Mouse (Mus musculus) olfactory bulb, adult 2 months (tissue): ENCODE measurements at regions not wholly inside any gene's neighbourhood (a gene's known extent, or its start where the extent isn't known, plus 50 kb on each side); places are given as distances from the start of the nearest gene placed in this dataset.

Experiments used
- H3K27ac ChIP-seq: fragments of 200-500 bp; 2 replicates; pipeline ENCODE4 v1.5.1; 2012; ENCODE audit warnings: low read depth, low read length; ENCODE audit not compliant: insufficient read depth
- H3K4me1 ChIP-seq: fragments of 200-500 bp; 2 replicates; pipeline ENCODE4 v1.6.1; 2012; ENCODE audit warnings: low read length; ENCODE audit not compliant: control insufficient read depth, insufficient read depth
- H3K4me3 ChIP-seq: fragments of 200-500 bp; 2 replicates; pipeline ENCODE4 v1.5.1; 2012; ENCODE audit warnings: mild to moderate bottlenecking, low read depth, low read length, moderate library complexity; ENCODE audit not compliant: insufficient read depth
- CTCF ChIP-seq: fragments of 200-500 bp; IDR thresholded peaks from 2 replicates; pipeline ENCODE4 v1.5.1; 2012; ENCODE audit warnings: low read depth, mild to moderate bottlenecking, low read length, moderate library complexity; ENCODE audit not compliant: insufficient read depth
- POLR2A ChIP-seq: fragments of 200-500 bp; IDR thresholded peaks from 2 replicates; pipeline ENCODE4 v1.6.1; 2012; ENCODE audit warnings: mild to moderate bottlenecking, low read depth, low read length, moderate library complexity; ENCODE audit not compliant: insufficient read depth
- WGBS: fragments of 180-500 bp; shearing (Covaris S2); methylation state at CpG from one replicate; pipeline ENCODE4 v1.1.7; 2018; 5-methylcytosine and 5-hydroxymethylcytosine counted together

GRCm38 (mm10) chr7:117150355-117150754, 230.4 kb upstream of the Xylt1 start:
- TF ChIP-seq POLR2A (no peak), CTCF (no peak)
- H3K4me3 ChIP-seq: no peak overlapping the region
- peaks cover 5% of the 10 kb centered on the region for H3K4me1 ChIP-seq
- 14% methylated on average over 8 of the region's 8 CpGs for WGBS
- no peak overlapping the region for H3K27ac ChIP-seq

- Histone ChIP-seq H3K4me1 (peaks cover 3% of the 10 kb centered on the region; the same call in 1 of the 2 replicates), H3K4me3 (no peak overlapping the region), H3K27ac (no peak overlapping the region)
- WGBS: 79% methylated on average over 5 of the region's 5 CpGs
- TF ChIP-seq CTCF: no peak
- TF ChIP-seq POLR2A: no peak
Observed at GRCm38 (mm10) chr7:117153826-117154550, 226.8 kb upstream of the Xylt1 start.

DNA sequence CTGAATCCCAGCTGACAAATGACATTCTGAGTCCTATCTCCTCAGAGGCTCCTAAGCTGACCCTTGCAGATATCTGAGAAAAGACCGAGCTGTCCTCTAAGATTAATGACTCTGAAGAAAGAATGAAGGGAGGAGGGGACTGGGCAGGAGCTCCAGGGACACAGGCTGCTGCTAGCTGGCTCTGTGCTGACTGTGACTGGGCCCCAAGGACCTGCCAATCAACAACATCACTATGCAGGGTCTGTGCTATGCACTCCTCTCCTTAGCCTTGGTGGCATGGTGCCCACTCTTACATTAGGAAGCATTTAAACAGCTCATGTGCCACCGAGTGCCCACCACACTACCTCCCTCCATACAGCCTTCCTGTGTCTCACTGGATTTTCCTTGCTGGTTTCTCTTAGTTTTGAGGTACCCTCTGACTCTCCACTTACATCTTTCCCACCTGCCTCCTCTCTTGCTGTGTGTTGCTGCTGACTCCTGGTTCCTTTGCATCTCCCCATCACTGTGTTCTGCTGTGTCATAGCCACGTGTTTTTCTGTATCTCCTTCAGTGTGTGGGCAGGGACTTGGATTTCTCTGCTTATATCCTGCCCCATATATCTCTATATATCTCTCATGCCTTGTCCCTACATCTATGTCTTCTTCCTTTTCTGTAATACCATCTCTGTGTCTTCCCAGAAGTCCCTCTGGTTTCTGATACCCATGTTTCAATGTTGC, 219.4 kb upstream of the Xylt1 start:
- 73% methylated on average over 3 of the region's 3 CpGs for WGBS
- no peaks in the 10 kb centered on the region for H3K4me1 ChIP-seq
- H3K27ac ChIP-seq: no peak overlapping the region
- TF ChIP-seq CTCF (no peak), POLR2A (no peak)
- H3K4me3 ChIP-seq: no peak overlapping the region

GRCm38 (mm10) chr7:117174811-117175422, 205.9 kb upstream of the Xylt1 start:
- TF ChIP-seq POLR2A (no peak), CTCF (no peak)
- no peaks in the 10 kb centered on the region for H3K4me1 ChIP-seq
- H3K4me3 ChIP-seq: no peak overlapping the region
- WGBS: 85% methylated on average over 8 of the region's 8 CpGs
- H3K27ac ChIP-seq: no peak overlapping the region

DNA sequence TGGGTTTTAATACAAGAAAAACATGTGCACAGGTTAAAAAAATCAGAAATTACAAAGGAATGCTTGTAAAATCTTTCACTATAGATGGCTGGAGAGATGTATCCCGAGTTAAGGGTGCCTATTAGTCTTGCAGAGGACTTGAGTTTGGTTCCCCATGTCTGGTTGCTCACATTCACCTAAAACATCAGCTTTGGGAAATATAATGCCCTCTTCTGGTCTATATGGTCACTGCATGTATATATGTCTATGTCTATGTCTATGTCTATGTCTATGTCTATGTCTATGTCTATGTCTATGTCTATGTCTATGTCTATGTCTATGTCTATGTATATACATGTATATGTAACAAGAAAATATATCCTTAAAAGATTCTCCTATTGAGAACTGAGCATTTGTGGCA, 196.8 kb upstream of the Xylt1 start:
- H3K27ac ChIP-seq: no peak overlapping the region
- H3K4me1 ChIP-seq: no peaks in the 10 kb centered on the region
- WGBS: 63% methylated on average over 1 of the region's 1 CpGs
- no peak overlapping the region for H3K4me3 ChIP-seq
- no peak for TF ChIP-seq POLR2A

DNA sequence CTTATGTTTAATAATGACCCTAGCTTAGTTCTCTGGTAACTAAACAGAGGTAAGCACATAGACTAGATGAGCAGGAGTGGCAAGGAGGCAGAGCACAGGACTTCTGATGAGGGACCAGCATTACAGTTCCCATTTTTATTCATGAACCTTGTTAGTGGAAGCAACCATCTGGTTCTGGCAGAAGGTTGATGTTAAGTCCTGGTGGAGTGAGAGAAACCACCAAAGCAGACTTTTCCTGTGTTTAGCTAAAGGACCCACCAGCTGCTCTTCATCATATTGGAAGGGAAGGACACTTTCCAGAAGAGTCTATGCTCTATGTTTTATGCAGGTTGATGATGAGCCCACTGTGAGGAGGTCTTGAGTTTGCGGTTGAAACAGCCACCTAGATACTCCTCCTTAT, 194.9 kb upstream of the Xylt1 start:
- Histone ChIP-seq H3K4me3 (no peak overlapping the region), H3K27ac (no peak overlapping the region), H3K4me1 (no peaks in the 10 kb centered on the region)
- TF ChIP-seq CTCF (no peak), POLR2A (no peak)
- WGBS: 93% methylated on average over 1 of the region's 1 CpGs

DNA sequence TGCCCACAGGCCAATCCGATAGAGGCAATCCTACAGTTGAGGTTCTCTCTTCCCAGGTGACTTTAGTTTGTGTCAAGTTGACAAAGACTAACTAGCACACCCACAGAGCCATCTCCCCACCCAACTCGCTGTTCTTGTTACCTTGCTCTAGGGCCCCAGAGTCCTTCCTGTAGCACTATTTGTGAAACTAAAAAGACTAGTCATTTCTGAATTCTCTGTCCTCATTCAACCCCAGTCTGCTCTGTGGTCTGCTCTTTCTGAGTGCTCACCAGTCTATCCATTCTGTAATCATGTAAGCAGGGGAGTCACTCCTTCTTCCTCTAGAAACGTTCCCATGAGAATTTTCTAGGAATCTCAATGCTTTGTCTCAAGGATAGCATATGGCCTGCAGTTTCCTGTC, 184.2 kb upstream of the Xylt1 start:
- no peak for TF ChIP-seq CTCF
- no peak for TF ChIP-seq POLR2A
- no peak overlapping the region for H3K4me3 ChIP-seq
- 71% methylated on average over 3 of the region's 3 CpGs for WGBS
- H3K4me1 ChIP-seq: no peaks in the 10 kb centered on the region
- no peak overlapping the region for H3K27ac ChIP-seq

GRCm38 (mm10) chr7:117226294-117226693, 154.5 kb upstream of the Xylt1 start:
- H3K27ac ChIP-seq: no peak overlapping the region
- TF ChIP-seq CTCF (no peak), POLR2A (no peak)
- no peaks in the 10 kb centered on the region for H3K4me1 ChIP-seq
- H3K4me3 ChIP-seq: no peak overlapping the region

GRCm38 (mm10) chr7:117229619-117230018, 151.2 kb upstream of the Xylt1 start:
- no peak for TF ChIP-seq POLR2A
- no peak for TF ChIP-seq CTCF
- H3K4me3 ChIP-seq: no peak overlapping the region
- no peaks in the 10 kb centered on the region for H3K4me1 ChIP-seq
- 86% methylated on average over 5 of the region's 5 CpGs for WGBS
- H3K27ac ChIP-seq: no peak overlapping the region
